Mouse (Mus musculus): Measurements from ENCODE around the gene Rab11fip4.

- TF ChIP-seq TAL1 (IDR thresholded peaks at IDR 0.05; ENCODE audit: low read length) (no peak), GATA1 (IDR thresholded peaks at IDR 0.05; ENCODE audit: low read length) (no peak)
Measured at GRCm38 (mm10) chr11:79716453-79716749, 125.4 kb downstream of the Rab11fip4 start.
